Mouse (Mus musculus) ES-Bruce4 (cell line): ENCODE results near the gene Sde2. TPM values are rescaled to one million over a fixed set of nuclear protein-coding genes. Genes with fewer than 3 reads are reported as not detected.

Experiments used
- H3K27ac ChIP-seq: 2 replicates; pipeline ENCODE4 v1.5.1; 2012; ENCODE audit warnings: low read length, inconsistent platforms; ENCODE audit not compliant: insufficient read depth
- H3K27me3 ChIP-seq: 2 replicates; pipeline ENCODE4 v1.6.1; 2012; ENCODE audit warnings: mild to moderate bottlenecking, low read length, inconsistent platforms; ENCODE audit not compliant: control insufficient read depth, poor library complexity, insufficient read depth, severe bottlenecking
- H3K36me3 ChIP-seq: 2 replicates; pipeline ENCODE4 v1.6.1; 2012; ENCODE audit warnings: inconsistent platforms, mild to moderate bottlenecking, low read length, moderate library complexity; ENCODE audit not compliant: control insufficient read depth, poor library complexity, insufficient read depth, severe bottlenecking
- H3K4me1 ChIP-seq: one replicate; pipeline ENCODE4 v1.8.1; 2011; ENCODE audit warnings: low read length; ENCODE audit not compliant: control insufficient read depth, insufficient read depth
- H3K4me3 ChIP-seq: 2 replicates; pipeline ENCODE4 v1.5.1; 2011; ENCODE audit warnings: low read depth, mild to moderate bottlenecking, low read length
- H3K9ac ChIP-seq: 2 replicates; pipeline ENCODE4 v1.6.1; 2012; ENCODE audit warnings: low read depth, mild to moderate bottlenecking, inconsistent platforms; ENCODE audit not compliant: poor library complexity, severe bottlenecking
- H3K9me3 ChIP-seq: replicated peaks from 2 replicates; pipeline ENCODE4 v1.6.1; 2012; ENCODE audit warnings: mild to moderate bottlenecking, low read length, inconsistent platforms; ENCODE audit not compliant: control insufficient read depth, poor library complexity, insufficient read depth, severe bottlenecking
- CTCF ChIP-seq: IDR thresholded peaks from one replicate; pipeline ENCODE4 v1.8.1; 2011; ENCODE audit warnings: low read depth, low read length
- EP300 ChIP-seq: IDR thresholded peaks from 2 replicates; pipeline ENCODE4 v1.6.1; 2011; ENCODE audit warnings: low read depth, low read length; ENCODE audit not compliant: insufficient read depth
- POLR2A ChIP-seq: IDR thresholded peaks from one replicate; pipeline ENCODE4 v1.8.1; 2011; ENCODE audit warnings: low read length; ENCODE audit not compliant: insufficient read depth
- polyA plus RNA-seq: library from polyadenylated mRNA; stranded (reverse); fragments of >200 nt; gene quantifications from 2 replicates; pipeline ENCODE4 v1.2.4, GENCODE M21; 2011; ENCODE audit warnings: low read depth; ENCODE audit not compliant: missing spikeins, insufficient read depth, insufficient read length

The Sde2 gene
- polyA plus RNA-seq, 1 experiment: 35.0 TPM

- Histone ChIP-seq H3K27me3 (no peaks in the 10 kb centered on the region), H3K9ac (no peak overlapping the region), H3K9me3 (no peaks in the 10 kb centered on the region), H3K36me3 (peaks cover 80% of the 10 kb centered on the region), H3K27ac (no peak overlapping the region), H3K4me1 (no peaks in the 10 kb centered on the region), H3K4me3 (no peak overlapping the region)
- TF ChIP-seq CTCF: no peak
Measured at GRCm38 (mm10) chr1:180858763-180859162, 7.8 kb downstream of the Sde2 start.

GRCm38 (mm10) chr1:180860030-180860429 is 9.1 kb downstream of the Sde2 start:
- H3K4me3 ChIP-seq: no peak overlapping the region
- H3K9me3 ChIP-seq: no peaks in the 10 kb centered on the region
- TF ChIP-seq CTCF (no peak), POLR2A (no peak), EP300 (no peak)
- no peaks in the 10 kb centered on the region for H3K4me1 ChIP-seq
- H3K9ac ChIP-seq: no peak overlapping the region
- no peak overlapping the region for H3K27ac ChIP-seq
- H3K36me3 ChIP-seq: peaks cover 83% of the 10 kb centered on the region
- no peaks in the 10 kb centered on the region for H3K27me3 ChIP-seq

GRCm38 (mm10) chr1:180863606-180864005 is 12.7 kb downstream of the Sde2 start:
- Histone ChIP-seq H3K27ac (no peak overlapping the region), H3K36me3 (peaks cover 71% of the 10 kb centered on the region)
- TF ChIP-seq EP300: no peak
- TF ChIP-seq CTCF: peak; percentile 44
- TF ChIP-seq POLR2A: no peak

GRCm38 (mm10) chr1:180866001-180866400 is 15.1 kb downstream of the Sde2 start:
- no peak for TF ChIP-seq CTCF
- TF ChIP-seq POLR2A: no peak
- no peak for TF ChIP-seq EP300
- H3K27ac ChIP-seq: 0 out of 2 replicates have a peak overlapping the region, but pooled peaks have one; percentile 0

More at GRCm38 (mm10) chr1:180863606-180864005, 12.7 kb downstream of the Sde2 start:
- H3K9ac ChIP-seq: no peak overlapping the region
- no peak overlapping the region for H3K4me3 ChIP-seq
- no peaks in the 10 kb centered on the region for H3K4me1 ChIP-seq
- H3K27me3 ChIP-seq: no peaks in the 10 kb centered on the region
- no peaks in the 10 kb centered on the region for H3K9me3 ChIP-seq

GRCm38 (mm10) chr1:180870122-180870650 is 19.3 kb downstream of the Sde2 start:
- TF ChIP-seq EP300 (no peak), POLR2A (no peak), CTCF (no peak)
- Histone ChIP-seq H3K27ac (no peak overlapping the region), H3K9me3 (no peaks in the 10 kb centered on the region), H3K9ac (no peak overlapping the region), H3K4me1 (peaks cover 3% of the 10 kb centered on the region), H3K4me3 (no peak overlapping the region), H3K27me3 (no peaks in the 10 kb centered on the region), H3K36me3 (peaks cover 18% of the 10 kb centered on the region)

More at GRCm38 (mm10) chr1:180866001-180866400, 15.1 kb downstream of the Sde2 start:
- H3K4me1 ChIP-seq: no peaks in the 10 kb centered on the region
- H3K9ac ChIP-seq: no peak overlapping the region
- H3K36me3 ChIP-seq: peaks cover 48% of the 10 kb centered on the region
- no peaks in the 10 kb centered on the region for H3K9me3 ChIP-seq
- no peak overlapping the region for H3K4me3 ChIP-seq
- no peaks in the 10 kb centered on the region for H3K27me3 ChIP-seq

- TF ChIP-seq CTCF: peak; percentile 91
- peak; percentile 66 for TF ChIP-seq EP300
- no peak for TF ChIP-seq POLR2A
- no peak overlapping the region for H3K27ac ChIP-seq
- no peaks in the 10 kb centered on the region for H3K9me3 ChIP-seq
- no peaks in the 10 kb centered on the region for H3K27me3 ChIP-seq
- no peaks in the 10 kb centered on the region for H3K36me3 ChIP-seq
- no peak overlapping the region for H3K4me3 ChIP-seq
- H3K4me1 ChIP-seq: peaks cover 3% of the 10 kb centered on the region
- H3K9ac ChIP-seq: no peak overlapping the region
Measured at GRCm38 (mm10) chr1:180873861-180874484, 23.0 kb downstream of the Sde2 start.
